Comparison of ENCODE assay signal across 8 mouse cellular contexts in the genomic region with DNA sequence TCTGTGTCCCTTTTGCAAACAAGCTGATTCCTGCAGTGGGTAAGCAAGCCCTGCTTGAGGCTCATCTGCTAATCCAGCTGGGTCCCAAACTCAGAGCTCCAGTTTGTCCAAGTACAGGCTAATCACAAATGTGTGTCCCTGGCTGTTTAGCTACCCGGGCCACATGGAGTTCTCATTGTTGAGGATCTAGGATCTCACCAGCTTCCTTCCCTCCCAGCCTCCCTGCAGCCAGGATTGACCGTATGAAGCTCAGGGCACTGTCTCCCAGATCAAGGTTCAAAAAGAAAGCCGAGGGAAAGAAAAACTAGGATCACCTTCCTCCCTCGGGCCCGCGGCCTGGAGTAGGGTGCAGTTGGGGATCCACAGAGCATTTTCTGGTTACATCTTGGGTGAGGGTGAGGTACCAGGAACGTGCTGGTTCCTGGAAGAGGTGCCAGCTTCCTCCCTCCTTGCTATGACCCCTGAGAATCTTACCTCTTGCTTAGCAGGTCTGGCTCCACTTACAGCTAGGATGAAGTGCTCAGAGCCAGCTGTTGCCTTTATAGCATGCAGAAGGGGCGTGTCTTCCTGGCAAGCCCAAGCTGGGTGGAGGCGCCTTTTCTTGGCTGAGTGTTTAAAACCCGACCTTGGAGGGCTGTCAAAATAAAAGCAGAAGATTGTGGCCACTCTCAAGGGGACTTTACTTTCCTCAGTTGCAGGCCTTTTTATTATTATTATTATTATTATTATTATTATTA. TPM values are rescaled to one million over a fixed set of nuclear protein-coding genes. Genes with fewer than 3 reads are reported as not detected.
DNase-seq lines count a peak whose midpoint lies in the region; ATAC-seq and TF ChIP-seq lines count a peak whose summit lies in the region.

A gene (minus strand): TSS at position 518 of the 737 bp plus-strand sequence.

- no peaks in the 10 kb centered on the region for H3K36me3 ChIP-seq in embryonic facial prominence, embryonic 11.5 days (replicated peaks; ENCODE audit: control insufficient read depth, insufficient read depth, low read depth, low read length)
- no peaks in the 10 kb centered on the region for H3K36me3 ChIP-seq in embryonic facial prominence, embryonic 10.5 days (replicated peaks)
- peaks cover 16% of the 10 kb centered on the region for H3K36me3 ChIP-seq in intestine, postnatal 0 days (ENCODE audit: control insufficient read depth, insufficient read depth)

- WGBS in embryonic facial prominence, embryonic 11.5 days = 63% methylated on average over 10 of the region's 10 CpGs
- 67% methylated on average over 10 of the region's 10 CpGs for WGBS in embryonic facial prominence, embryonic 10.5 days
- 21% methylated on average over 10 of the region's 10 CpGs for WGBS in intestine, postnatal 0 days

- H3K27ac ChIP-seq in embryonic facial prominence, embryonic 11.5 days (replicated peaks; ENCODE audit: low read depth, low read length) = no peak within 1 kb of the TSS
- H3K27ac ChIP-seq in embryonic facial prominence, embryonic 10.5 days (replicated peaks) = no peak within 1 kb of the TSS
- H3K27ac ChIP-seq in intestine, postnatal 0 days (ENCODE audit: low read depth, low read length) = peak within 1 kb of the TSS; percentile 95

- no peaks in the 10 kb centered on the region for H3K4me1 ChIP-seq in embryonic facial prominence, embryonic 11.5 days (ENCODE audit: control insufficient read depth, insufficient read depth, low read length)
- H3K4me1 ChIP-seq in embryonic facial prominence, embryonic 10.5 days = no peaks in the 10 kb centered on the region
- H3K4me1 ChIP-seq in intestine, postnatal 0 days (replicated peaks; ENCODE audit: control insufficient read depth, insufficient read depth, low read length) = peaks cover 8% of the 10 kb centered on the region

- ATAC-seq in embryonic facial prominence, embryonic 11.5 days (replicated peaks; ENCODE audit: insufficient number of reproducible peaks, low FRiP score, low TSS enrichment, low read depth) = no peak
- peak; percentile 35 for ATAC-seq in intestine, postnatal 0 days

- no peaks in the 10 kb centered on the region for H3K9me3 ChIP-seq in embryonic facial prominence, embryonic 11.5 days (replicated peaks; ENCODE audit: control insufficient read depth, low read length)
- H3K9me3 ChIP-seq in embryonic facial prominence, embryonic 10.5 days = no peaks in the 10 kb centered on the region
- no peaks in the 10 kb centered on the region for H3K9me3 ChIP-seq in intestine, postnatal 0 days (ENCODE audit: control insufficient read depth)

- H3K4me3 ChIP-seq in embryonic facial prominence, embryonic 11.5 days (ENCODE audit: low read depth, low read length) = no peak within 1 kb of the TSS
- H3K4me3 ChIP-seq in embryonic facial prominence, embryonic 10.5 days = no peak within 1 kb of the TSS
- H3K4me3 ChIP-seq in intestine, postnatal 0 days (ENCODE audit: low read depth, low read length) = peak within 1 kb of the TSS; percentile 44

- H3K4me2 ChIP-seq in embryonic facial prominence, embryonic 11.5 days (ENCODE audit: low read depth, low read length) = no peak within 1 kb of the TSS
- H3K4me2 ChIP-seq in intestine, postnatal 0 days (replicated peaks; ENCODE audit: low read depth) = peak within 1 kb of the TSS; percentile 68

- intact Hi-C loops in left cerebral cortex, postnatal 14 days (cut with DNase I) = no loop called here

- no peak within 1 kb of the TSS for H3K9ac ChIP-seq in embryonic facial prominence, embryonic 11.5 days (replicated peaks; ENCODE audit: low read length)
- H3K9ac ChIP-seq in intestine, postnatal 0 days (ENCODE audit: low read depth, low read length) = peak within 1 kb of the TSS; percentile 53

- DNase-seq in embryonic facial prominence, embryonic 11.5 days (ENCODE audit: low spot score) = peak; percentile 42
- DNase-seq in embryonic facial prominence, embryonic 10.5 days (ENCODE audit: low spot score) = no peak
- DNase-seq in forelimb bud, embryonic 11.5 days (ENCODE audit: low read depth, low spot score) = peak; percentile 42
- DNase-seq in lung, adult 18-20 months = peak; percentile 79 to 85
- DNase-seq in spleen, postnatal 4 days (ENCODE audit: low spot score in 2 of 2) = peak; percentile 66 to 77
- no peak for DNase-seq in right cerebral cortex, postnatal 14 days
- DNase-seq in left cerebral cortex, postnatal 14 days (ENCODE audit: low spot score in 2 of 2) = no peak

- no peaks in the 10 kb centered on the region for H3K27me3 ChIP-seq in embryonic facial prominence, embryonic 11.5 days (ENCODE audit: control insufficient read depth, insufficient read depth, low read length)
- H3K27me3 ChIP-seq in embryonic facial prominence, embryonic 10.5 days (replicated peaks; ENCODE audit: low read depth, poor library complexity, severe bottlenecking) = no peaks in the 10 kb centered on the region
- no peaks in the 10 kb centered on the region for H3K27me3 ChIP-seq in intestine, postnatal 0 days (replicated peaks; ENCODE audit: control insufficient read depth, insufficient read depth, low read length)

- TF ChIP-seq CTCF in intestine, postnatal 0 days (IDR thresholded peaks at IDR 0.05; ENCODE audit: low read depth) = no peak

RNA-seq across cellular contexts. Expression of the gene that starts here (rescaled TPM):
- polyA plus RNA-seq in embryonic facial prominence, embryonic 11.5 days (2014; fragmentation: Nextera tagmentation; extraction: Ambion mirVana) = 0.74 and 0.99 TPM in 2 replicates
- polyA plus RNA-seq in embryonic facial prominence, embryonic 10.5 days (2016; fragmentation: Nextera tagmentation; extraction: Ambion mirVana) = 0.67 and 1.2 TPM in 2 replicates
- 598 and 670 TPM in 2 replicates for polyA plus RNA-seq in intestine, postnatal 0 days (2015; fragmentation: Nextera tagmentation; extraction: Ambion mirVana)
- 1 to 10 TPM; 1.3 to 2.7 TPM for total RNA-seq in left cerebral cortex, postnatal 14 days (2021)

Comparison
In these comparisons a context has a peak if more than half of its experiments do, and no peak if none do; other contexts are left out.
1. RNA of the gene that starts here (polyA plus RNA-seq): 598 to 670 TPM in intestine, postnatal 0 days; 0.74 to 0.99 TPM in embryonic facial prominence, embryonic 11.5 days and 0.67 to 1.2 TPM in embryonic facial prominence, embryonic 10.5 days; every median in the first group is over 100 times any median in the second.
2. Peak in DNase-seq in embryonic facial prominence, embryonic 11.5 days; RNA of the gene not detected or under 1 TPM.
3. DNase-seq: peak in forelimb bud, embryonic 11.5 days (single experiment), lung, adult 18-20 months (2 of 2) and spleen, postnatal 4 days (2 of 2); none in embryonic facial prominence, embryonic 10.5 days (single experiment), right cerebral cortex, postnatal 14 days (single experiment) and left cerebral cortex, postnatal 14 days (0 of 2).